17 mouse cellular contexts compared by ENCODE assay signal in genomic region chr10:111118991-111119650, GRCm38 (mm10). TPM values are rescaled to one million over a fixed set of nuclear protein-coding genes. Genes with fewer than 3 reads are reported as not detected.
DNase-seq lines count a peak whose midpoint lies in the region; ATAC-seq and TF ChIP-seq lines count a peak whose summit lies in the region.
"Had no signal": no experiment of that assay in that cellular context is flagged by ENCODE, and none has a peak within 500 bp of the region (broad histone marks: within the 10 kb centered on the region; RNA-seq: fewer than 3 reads in every experiment).

No protein-coding gene starts in this region.

- TF ChIP-seq EP300 in liver, embryonic 14.5 days (IDR thresholded peaks at IDR 0.05; ENCODE audit: low read depth), result no peak

- no peak overlapping the region for H3K4me2 ChIP-seq in liver, embryonic 11.5 days
- no peak overlapping the region for H3K4me2 ChIP-seq in liver, embryonic 14.5 days (ENCODE audit: low read depth)
- H3K4me2 ChIP-seq: neural tube, embryonic 13.5 days had no signal

- no peak overlapping the region for H3K9ac ChIP-seq in liver, embryonic 11.5 days (ENCODE audit: low read depth, low read length)
- H3K9ac ChIP-seq in liver, embryonic 14.5 days (replicated peaks), result no peak overlapping the region
- H3K9ac ChIP-seq: neural tube, embryonic 13.5 days had no signal

- WGBS in liver, embryonic 11.5 days, result 44% methylated on average over 3 of the region's 3 CpGs
- 13% methylated on average over 3 of the region's 3 CpGs for WGBS in liver, embryonic 14.5 days (ENCODE audit: insufficient replicate concordance)

- no peaks in the 10 kb centered on the region for H3K36me3 ChIP-seq in liver, embryonic 11.5 days (ENCODE audit: control insufficient read depth, insufficient read depth, low read length)
- H3K36me3 ChIP-seq in liver, embryonic 14.5 days (replicated peaks; ENCODE audit: control insufficient read depth, insufficient read depth, low read depth), result no peaks in the 10 kb centered on the region
- H3K36me3 ChIP-seq in megakaryocyte, embryonic 14.5 days (replicated peaks; ENCODE audit: low read length), result no peaks in the 10 kb centered on the region
- H3K36me3 ChIP-seq: neural tube, embryonic 13.5 days had no signal

- DNase-seq in liver, embryonic 11.5 days (ENCODE audit: low spot score), result no peak
- no peak for DNase-seq in liver
- DNase-seq in MEL-GATA-1-ER (ENCODE audit: extremely low read depth, low read depth), result peak; percentile 86
- no peak for DNase-seq in liver, embryonic 14.5 days (ENCODE audit: low read depth in 3 of 3, low spot score in 3 of 3)
- DNase-seq in adipocyte (ENCODE audit: low spot score), result no peak
- no peak for DNase-seq in ovary, postnatal 14 days (ENCODE audit: low spot score)
- no peak for DNase-seq in cerebellum, postnatal 10 days
- DNase-seq: cerebellum, adult 2 months; heart, adult 11 months; heart, postnatal 10 days; thymus, adult 18-20 months had no signal

- no peak for TF ChIP-seq CTCF in liver, embryonic 14.5 days (IDR thresholded peaks at IDR 0.05; ENCODE audit: low read depth)

- peak; percentile 50 for ATAC-seq in liver, embryonic 11.5 days (replicated peaks; ENCODE audit: low FRiP score)
- ATAC-seq in liver, embryonic 14.5 days (ENCODE audit: insufficient read depth), result peak; percentile 70; the same call in 1 of the 2 replicates
- ATAC-seq: hindbrain, postnatal 0 days; midbrain, embryonic 16.5 days had no signal

- H3K9me3 ChIP-seq in liver, embryonic 11.5 days (ENCODE audit: control insufficient read depth, low read length), result no peaks in the 10 kb centered on the region
- H3K9me3 ChIP-seq in liver, embryonic 14.5 days (ENCODE audit: control insufficient read depth, low read length), result no peaks in the 10 kb centered on the region
- no peaks in the 10 kb centered on the region for H3K9me3 ChIP-seq in megakaryocyte, embryonic 14.5 days
- H3K9me3 ChIP-seq: neural tube, embryonic 13.5 days had no signal

- H3K4me3 ChIP-seq in liver, embryonic 11.5 days (ENCODE audit: low read depth, low read length), result no peak overlapping the region
- no peak overlapping the region for H3K4me3 ChIP-seq in liver, embryonic 14.5 days (ENCODE audit: insufficient read depth in 1 of 2, low read depth in 2 of 2, low read length in 2 of 2)
- peak overlapping the region; percentile 74 for H3K4me3 ChIP-seq in megakaryocyte, embryonic 14.5 days (replicated peaks)
- H3K4me3 ChIP-seq: erythroblast, embryonic 14.5 days; left cerebral cortex, adult 2 months; neural tube, embryonic 13.5 days had no signal

- H3K4me1 ChIP-seq in liver, embryonic 11.5 days (replicated peaks; ENCODE audit: control insufficient read depth, insufficient read depth, low read length), result peaks cover 6% of the 10 kb centered on the region; the same call in 1 of the 2 replicates
- H3K4me1 ChIP-seq in liver, embryonic 14.5 days (replicated peaks; ENCODE audit: control insufficient read depth in 2 of 2, insufficient read depth in 2 of 2, low read length in 1 of 2), result peaks cover 0 to 9% of the 10 kb centered on the region in 2 experiments; a peak in 2 of 4 replicates
- H3K4me1 ChIP-seq in megakaryocyte, embryonic 14.5 days, result peaks cover 56% of the 10 kb centered on the region
- H3K4me1 ChIP-seq: neural tube, embryonic 13.5 days had no signal

- no peaks in the 10 kb centered on the region for H3K27me3 ChIP-seq in liver, embryonic 11.5 days (replicated peaks; ENCODE audit: control insufficient read depth, insufficient read depth, low read length)
- no peaks in the 10 kb centered on the region for H3K27me3 ChIP-seq in liver, embryonic 14.5 days (ENCODE audit: control insufficient read depth, insufficient read depth, low read length)
- no peaks in the 10 kb centered on the region for H3K27me3 ChIP-seq in megakaryocyte, embryonic 14.5 days (replicated peaks)
- H3K27me3 ChIP-seq: neural tube, embryonic 13.5 days had no signal

- H3K27ac ChIP-seq in liver, embryonic 11.5 days (ENCODE audit: low read depth, low read length), result no peak overlapping the region
- no peak overlapping the region for H3K27ac ChIP-seq in liver, embryonic 14.5 days
- H3K27ac ChIP-seq: hindbrain, postnatal 0 days; left cerebral cortex, adult 2 months; neural tube, embryonic 13.5 days had no signal

RNA-seq across cellular contexts. Expression of gene Osbpl8, which starts 45.4 kb away (rescaled TPM):
- polyA plus RNA-seq in liver, embryonic 11.5 days (2014; fragmentation: Nextera tagmentation; extraction: Ambion mirVana), result 10.9 and 11.2 TPM in 2 replicates
- 4.8 and 6.3 TPM in 2 replicates for polyA plus RNA-seq in liver, embryonic 14.5 days (2012; rRNA removed)
- polyA plus RNA-seq in liver, embryonic 14.5 days (2014; fragmentation: Nextera tagmentation; extraction: Ambion mirVana), result 7.2 and 7.7 TPM in 2 replicates
- polyA plus RNA-seq in megakaryocyte, embryonic 14.5 days (2012; ENCODE audit: insufficient read depth, low replicate concordance), result 1.1 and 1.3 TPM in 2 replicates
